Mouse (Mus musculus) kidney, adult 2 months (tissue): ENCODE data around the gene Drd3.

ENCODE experiments used
- CTCF ChIP-seq: fragments of 200-500 bp; conservative IDR thresholded peaks from 2 replicates; pipeline ENCODE4 v1.5.1; 2011; ENCODE audit warnings: low read depth, mild to moderate bottlenecking, control low read depth, low read length, moderate library complexity, mixed read lengths; ENCODE audit not compliant: insufficient read depth, insufficient read length
- POLR2A ChIP-seq: fragments of 200-500 bp; IDR thresholded peaks from one replicate; pipeline ENCODE4 v1.6.1; 2011; ENCODE audit warnings: low read depth, low read length, control low read depth

GRCm38 (mm10) chr16:43772358-43772757 lies 18.5 kb downstream of the Drd3 start:
- no peak for TF ChIP-seq POLR2A
- no peak for TF ChIP-seq CTCF
